ENCODE assay signal across 14 mouse cellular contexts in genomic region chr1:185533471-185533870, GRCm38 (mm10).
"Had no signal": no experiment of that assay in that cellular context is flagged by ENCODE, and none has a peak within 500 bp of the region (broad histone marks: within the 10 kb centered on the region; RNA-seq: fewer than 3 reads in every experiment).

No protein-coding gene starts in this region.

- ATAC-seq: liver, embryonic 12.5 days; midbrain, embryonic 15.5 days had no signal

- H3K4me2 ChIP-seq: limb, embryonic 15.5 days; liver, embryonic 12.5 days; lung, embryonic 15.5 days; midbrain, embryonic 11.5 days; midbrain, embryonic 15.5 days; neural tube, embryonic 12.5 days had no signal

- H3K36me3 ChIP-seq: limb, embryonic 15.5 days; liver, embryonic 12.5 days; lung, embryonic 15.5 days; midbrain, embryonic 15.5 days; neural tube, embryonic 12.5 days had no signal

- H3K27me3 ChIP-seq: limb, embryonic 15.5 days; liver, embryonic 12.5 days; lung, embryonic 15.5 days; megakaryocyte, embryonic 14.5 days; midbrain, embryonic 15.5 days; neural tube, embryonic 12.5 days had no signal

- H3K9ac ChIP-seq: limb, embryonic 15.5 days; liver, embryonic 12.5 days; lung, embryonic 15.5 days; midbrain, embryonic 15.5 days; neural tube, embryonic 12.5 days had no signal

- H3K27ac ChIP-seq: limb, embryonic 15.5 days; liver, embryonic 12.5 days; lung, embryonic 15.5 days; macrophage; midbrain, embryonic 15.5 days; neural tube, embryonic 12.5 days; stomach, postnatal 0 days had no signal

- H3K9me3 ChIP-seq: limb, embryonic 15.5 days; liver, embryonic 12.5 days; lung, embryonic 15.5 days; midbrain, embryonic 15.5 days; neural tube, embryonic 12.5 days had no signal

- DNase-seq: kidney, adult 9 months; kidney, postnatal 14 days; lung, postnatal 14 days; thymus, adult 2 months; thymus, postnatal 25 days had no signal

- H3K4me1 ChIP-seq: lung, embryonic 15.5 days; midbrain, embryonic 15.5 days; neural tube, embryonic 12.5 days had no signal

- H3K4me3 ChIP-seq: limb, embryonic 15.5 days; liver, embryonic 12.5 days; lung, embryonic 15.5 days; megakaryocyte, embryonic 14.5 days; midbrain, embryonic 15.5 days; neural tube, embryonic 12.5 days had no signal
